20 mouse cellular contexts compared by ENCODE assay signal in genomic region chr12:14318693-14319092, GRCm38 (mm10).
"Had no signal": no experiment of that assay in that cellular context is flagged by ENCODE, and none has a peak within 500 bp of the region (broad histone marks: within the 10 kb centered on the region; RNA-seq: fewer than 3 reads in every experiment).

No protein-coding gene starts in this region.

- ATAC-seq: inflammation-experienced regulatory T-cells, adult 6 months; intestine, postnatal 0 days; lung, postnatal 0 days; midbrain, embryonic 13.5 days; midbrain, embryonic 16.5 days had no signal

- H3K4me3 ChIP-seq: left cerebral cortex, adult 2 months; limb, embryonic 12.5 days; liver, embryonic 13.5 days; megakaryocyte, embryonic 14.5 days; midbrain, embryonic 10.5 days; midbrain, embryonic 13.5 days; myocyte; neural tube, embryonic 13.5 days; stomach, embryonic 15.5 days had no signal

- H3K36me3 ChIP-seq: limb, embryonic 12.5 days; liver, embryonic 13.5 days; midbrain, embryonic 10.5 days; midbrain, embryonic 13.5 days; neural tube, embryonic 13.5 days; stomach, embryonic 15.5 days had no signal

- H3K27me3 ChIP-seq: limb, embryonic 12.5 days; liver, embryonic 13.5 days; megakaryocyte, embryonic 14.5 days; midbrain, embryonic 13.5 days; neural tube, embryonic 13.5 days; stomach, embryonic 15.5 days had no signal

- H3K9me3 ChIP-seq: limb, embryonic 12.5 days; liver, embryonic 13.5 days; megakaryocyte, embryonic 14.5 days; midbrain, embryonic 10.5 days; midbrain, embryonic 13.5 days; neural tube, embryonic 13.5 days; stomach, embryonic 15.5 days had no signal

- DNase-seq: kidney, postnatal 25 days; layer of hippocampus, postnatal 36 days; liver, embryonic 13.5 days; lung, adult 2 months; retina, postnatal 1 day; right cerebral cortex, postnatal 25 days; spleen, adult 18-20 months; thymus, postnatal 25 days had no signal

- H3K9ac ChIP-seq: limb, embryonic 12.5 days; liver, embryonic 13.5 days; midbrain, embryonic 13.5 days; neural tube, embryonic 13.5 days; stomach, embryonic 15.5 days had no signal

- H3K4me2 ChIP-seq: limb, embryonic 12.5 days; liver, embryonic 13.5 days; midbrain, embryonic 13.5 days; neural tube, embryonic 13.5 days; stomach, embryonic 15.5 days had no signal

- H3K4me1 ChIP-seq: limb, embryonic 12.5 days; liver, embryonic 13.5 days; megakaryocyte, embryonic 14.5 days; midbrain, embryonic 10.5 days; midbrain, embryonic 13.5 days; neural tube, embryonic 13.5 days; stomach, embryonic 15.5 days had no signal

- H3K27ac ChIP-seq: left cerebral cortex, adult 2 months; limb, embryonic 12.5 days; liver, embryonic 13.5 days; midbrain, embryonic 10.5 days; midbrain, embryonic 13.5 days; neural tube, embryonic 13.5 days; stomach, embryonic 15.5 days had no signal
